Mouse (Mus musculus): ENCODE measurements at regions not wholly inside any gene's neighbourhood (a gene's known extent, or its start where the extent isn't known, plus 50 kb on each side); places are given as distances from the start of the nearest gene placed in this dataset.

GRCm38 (mm10) chr19:25863312-25863711 is 191.1 kb downstream of the Dmrt2 start:
- no peak overlapping the region for H3K27ac ChIP-seq (ENCODE audit: low read length)
- no peak for ATAC-seq (ENCODE audit: low read depth)

GRCm38 (mm10) chr19:25906721-25907120 is 234.5 kb downstream of the Dmrt2 start:
- Histone ChIP-seq H3K4me3 (ENCODE audit: low read length) (no peak overlapping the region), H3K27me3 (ENCODE audit: control insufficient read depth, insufficient read depth, low read depth, low read length) (no peaks in the 10 kb centered on the region), H3K4me2 (ENCODE audit: low read depth, low read length) (no peak overlapping the region), H3K4me1 (replicated peaks; ENCODE audit: control insufficient read depth, insufficient read depth, low read length) (no peaks in the 10 kb centered on the region), H3K9me3 (ENCODE audit: control insufficient read depth, low read length) (no peaks in the 10 kb centered on the region), H3K9ac (ENCODE audit: low read length) (no peak overlapping the region), H3K36me3 (ENCODE audit: control insufficient read depth, insufficient read depth, low read length) (no peaks in the 10 kb centered on the region), H3K27ac (ENCODE audit: low read length) (no peak overlapping the region)
- WGBS = 84% methylated on average over 4 of the region's 4 CpGs
- ATAC-seq (ENCODE audit: low read depth) = no peak

More at GRCm38 (mm10) chr19:25863312-25863711, 191.1 kb downstream of the Dmrt2 start:
- no peaks in the 10 kb centered on the region for H3K27me3 ChIP-seq (ENCODE audit: control insufficient read depth, insufficient read depth, low read depth, low read length)
- 43% methylated on average over 1 of the region's 1 CpGs for WGBS
- no peak overlapping the region for H3K4me3 ChIP-seq (ENCODE audit: low read length)
- H3K9ac ChIP-seq (ENCODE audit: low read length) = no peak overlapping the region
- H3K9me3 ChIP-seq (ENCODE audit: control insufficient read depth, low read length) = no peaks in the 10 kb centered on the region
- no peaks in the 10 kb centered on the region for H3K36me3 ChIP-seq (ENCODE audit: control insufficient read depth, insufficient read depth, low read length)
- H3K4me2 ChIP-seq (ENCODE audit: low read depth, low read length) = no peak overlapping the region
- H3K4me1 ChIP-seq (replicated peaks; ENCODE audit: control insufficient read depth, insufficient read depth, low read length) = no peaks in the 10 kb centered on the region

- Histone ChIP-seq H3K4me1 (replicated peaks; ENCODE audit: control insufficient read depth, insufficient read depth, low read length) (no peaks in the 10 kb centered on the region), H3K4me2 (ENCODE audit: low read depth, low read length) (no peak overlapping the region), H3K9ac (ENCODE audit: low read length) (no peak overlapping the region), H3K36me3 (ENCODE audit: control insufficient read depth, insufficient read depth, low read length) (no peaks in the 10 kb centered on the region), H3K27me3 (ENCODE audit: control insufficient read depth, insufficient read depth, low read depth, low read length) (no peaks in the 10 kb centered on the region), H3K9me3 (ENCODE audit: control insufficient read depth, low read length) (no peaks in the 10 kb centered on the region), H3K27ac (ENCODE audit: low read length) (no peak overlapping the region), H3K4me3 (ENCODE audit: low read length) (no peak overlapping the region)
- ATAC-seq (ENCODE audit: low read depth) = no peak
Observed at GRCm38 (mm10) chr19:25922052-25922451, 249.8 kb downstream of the Dmrt2 start.

- H3K4me3 ChIP-seq (ENCODE audit: low read length) = no peak overlapping the region
- no peaks in the 10 kb centered on the region for H3K27me3 ChIP-seq (ENCODE audit: control insufficient read depth, insufficient read depth, low read depth, low read length)
- H3K4me2 ChIP-seq (ENCODE audit: low read depth, low read length) = no peak overlapping the region
- no peaks in the 10 kb centered on the region for H3K36me3 ChIP-seq (ENCODE audit: control insufficient read depth, insufficient read depth, low read length)
- H3K27ac ChIP-seq (ENCODE audit: low read length) = no peak overlapping the region
- H3K9me3 ChIP-seq (ENCODE audit: control insufficient read depth, low read length) = no peaks in the 10 kb centered on the region
- no peaks in the 10 kb centered on the region for H3K4me1 ChIP-seq (replicated peaks; ENCODE audit: control insufficient read depth, insufficient read depth, low read length)
- H3K9ac ChIP-seq (ENCODE audit: low read length) = no peak overlapping the region
- WGBS = 75% methylated on average over 1 of the region's 1 CpGs
- no peak for ATAC-seq (ENCODE audit: low read depth)
Observed at GRCm38 (mm10) chr19:25922806-25923205, 250.6 kb downstream of the Dmrt2 start.

GRCm38 (mm10) chr19:25923727-25924384 is 251.6 kb downstream of the Dmrt2 start:
- ATAC-seq (ENCODE audit: low read depth) = no peak

GRCm38 (mm10) chr19:25924385-25924769 is 252.2 kb downstream of the Dmrt2 start:
- Histone ChIP-seq H3K9me3 (ENCODE audit: control insufficient read depth, low read length) (no peaks in the 10 kb centered on the region), H3K27me3 (ENCODE audit: control insufficient read depth, insufficient read depth, low read depth, low read length) (no peaks in the 10 kb centered on the region), H3K36me3 (ENCODE audit: control insufficient read depth, insufficient read depth, low read length) (no peaks in the 10 kb centered on the region), H3K27ac (ENCODE audit: low read length) (no peak overlapping the region), H3K4me3 (ENCODE audit: low read length) (no peak overlapping the region), H3K4me1 (replicated peaks; ENCODE audit: control insufficient read depth, insufficient read depth, low read length) (no peaks in the 10 kb centered on the region), H3K9ac (ENCODE audit: low read length) (no peak overlapping the region), H3K4me2 (ENCODE audit: low read depth, low read length) (no peak overlapping the region)
- ATAC-seq (ENCODE audit: low read depth) = no peak
- WGBS = 30% methylated on average over 5 of the region's 5 CpGs

More at GRCm38 (mm10) chr19:25923727-25924384, 251.6 kb downstream of the Dmrt2 start:
- WGBS = 66% methylated on average over 10 of the region's 10 CpGs
- no peak overlapping the region for H3K9ac ChIP-seq (ENCODE audit: low read length)
- H3K9me3 ChIP-seq (ENCODE audit: control insufficient read depth, low read length) = no peaks in the 10 kb centered on the region
- H3K27me3 ChIP-seq (ENCODE audit: control insufficient read depth, insufficient read depth, low read depth, low read length) = no peaks in the 10 kb centered on the region
- H3K36me3 ChIP-seq (ENCODE audit: control insufficient read depth, insufficient read depth, low read length) = no peaks in the 10 kb centered on the region
- H3K4me2 ChIP-seq (ENCODE audit: low read depth, low read length) = no peak overlapping the region
- no peak overlapping the region for H3K27ac ChIP-seq (ENCODE audit: low read length)
- no peaks in the 10 kb centered on the region for H3K4me1 ChIP-seq (replicated peaks; ENCODE audit: control insufficient read depth, insufficient read depth, low read length)
- H3K4me3 ChIP-seq (ENCODE audit: low read length) = no peak overlapping the region

- Histone ChIP-seq H3K4me2 (ENCODE audit: low read depth, low read length) (no peak overlapping the region), H3K27ac (ENCODE audit: low read length) (no peak overlapping the region), H3K4me3 (ENCODE audit: low read length) (no peak overlapping the region), H3K4me1 (replicated peaks; ENCODE audit: control insufficient read depth, insufficient read depth, low read length) (no peaks in the 10 kb centered on the region), H3K36me3 (ENCODE audit: control insufficient read depth, insufficient read depth, low read length) (no peaks in the 10 kb centered on the region), H3K27me3 (ENCODE audit: control insufficient read depth, insufficient read depth, low read depth, low read length) (no peaks in the 10 kb centered on the region), H3K9me3 (ENCODE audit: control insufficient read depth, low read length) (no peaks in the 10 kb centered on the region), H3K9ac (ENCODE audit: low read length) (no peak overlapping the region)
- WGBS = 30% methylated on average over 9 of the region's 9 CpGs
- no peak for ATAC-seq (ENCODE audit: low read depth)
Observed at GRCm38 (mm10) chr19:25927220-25927619, 255.0 kb downstream of the Dmrt2 start.

- 13% methylated on average over 9 of the region's 9 CpGs for WGBS
- Histone ChIP-seq H3K27ac (ENCODE audit: low read length) (no peak overlapping the region), H3K9ac (ENCODE audit: low read length) (no peak overlapping the region), H3K4me1 (replicated peaks; ENCODE audit: control insufficient read depth, insufficient read depth, low read length) (no peaks in the 10 kb centered on the region), H3K36me3 (ENCODE audit: control insufficient read depth, insufficient read depth, low read length) (no peaks in the 10 kb centered on the region), H3K27me3 (ENCODE audit: control insufficient read depth, insufficient read depth, low read depth, low read length) (no peaks in the 10 kb centered on the region), H3K4me2 (ENCODE audit: low read depth, low read length) (no peak overlapping the region), H3K9me3 (ENCODE audit: control insufficient read depth, low read length) (no peaks in the 10 kb centered on the region), H3K4me3 (ENCODE audit: low read length) (no peak overlapping the region)
- no peak for ATAC-seq (ENCODE audit: low read depth)
Observed at GRCm38 (mm10) chr19:25937343-25937742, 265.1 kb downstream of the Dmrt2 start.

GRCm38 (mm10) chr19:25971210-25971609 is 299.0 kb downstream of the Dmrt2 start:
- Histone ChIP-seq H3K27me3 (ENCODE audit: control insufficient read depth, insufficient read depth, low read depth, low read length) (no peaks in the 10 kb centered on the region), H3K4me3 (ENCODE audit: low read length) (no peak overlapping the region), H3K36me3 (ENCODE audit: control insufficient read depth, insufficient read depth, low read length) (no peaks in the 10 kb centered on the region), H3K9ac (ENCODE audit: low read length) (no peak overlapping the region), H3K4me2 (ENCODE audit: low read depth, low read length) (no peak overlapping the region), H3K9me3 (ENCODE audit: control insufficient read depth, low read length) (no peaks in the 10 kb centered on the region), H3K27ac (ENCODE audit: low read length) (no peak overlapping the region), H3K4me1 (replicated peaks; ENCODE audit: control insufficient read depth, insufficient read depth, low read length) (no peaks in the 10 kb centered on the region)
- no peak for ATAC-seq (ENCODE audit: low read depth)
- WGBS = 35% methylated on average over 5 of the region's 5 CpGs

- Histone ChIP-seq H3K27me3 (ENCODE audit: control insufficient read depth, insufficient read depth, low read depth, low read length) (no peaks in the 10 kb centered on the region), H3K27ac (ENCODE audit: low read length) (no peak overlapping the region), H3K9me3 (ENCODE audit: control insufficient read depth, low read length) (no peaks in the 10 kb centered on the region), H3K4me2 (ENCODE audit: low read depth, low read length) (no peak overlapping the region), H3K4me3 (ENCODE audit: low read length) (no peak overlapping the region), H3K9ac (ENCODE audit: low read length) (no peak overlapping the region), H3K36me3 (ENCODE audit: control insufficient read depth, insufficient read depth, low read length) (no peaks in the 10 kb centered on the region), H3K4me1 (replicated peaks; ENCODE audit: control insufficient read depth, insufficient read depth, low read length) (no peaks in the 10 kb centered on the region)
- no peak for ATAC-seq (ENCODE audit: low read depth)
Observed at GRCm38 (mm10) chr19:25975202-25975601, 303.0 kb downstream of the Dmrt2 start.

All from lung, embryonic 16.5 days (tissue).